Mouse (Mus musculus) cortical plate, adult 2 months (tissue): ENCODE measurements around the gene Rab42.

Source experiments
- CTCF ChIP-seq: fragments of 200-500 bp; IDR thresholded peaks from 2 replicates; pipeline ENCODE4 v1.5.1; 2011; ENCODE audit warnings: mild to moderate bottlenecking, control low read depth, low read length; ENCODE audit not compliant: insufficient read depth; ENCODE audit errors: extremely low read depth
- POLR2A ChIP-seq: fragments of 200-500 bp; IDR thresholded peaks from 2 replicates; pipeline ENCODE4 v1.6.1; 2011; ENCODE audit warnings: mild to moderate bottlenecking, low read length, control low read depth; ENCODE audit not compliant: insufficient read depth; ENCODE audit errors: extremely low read depth

DNA sequence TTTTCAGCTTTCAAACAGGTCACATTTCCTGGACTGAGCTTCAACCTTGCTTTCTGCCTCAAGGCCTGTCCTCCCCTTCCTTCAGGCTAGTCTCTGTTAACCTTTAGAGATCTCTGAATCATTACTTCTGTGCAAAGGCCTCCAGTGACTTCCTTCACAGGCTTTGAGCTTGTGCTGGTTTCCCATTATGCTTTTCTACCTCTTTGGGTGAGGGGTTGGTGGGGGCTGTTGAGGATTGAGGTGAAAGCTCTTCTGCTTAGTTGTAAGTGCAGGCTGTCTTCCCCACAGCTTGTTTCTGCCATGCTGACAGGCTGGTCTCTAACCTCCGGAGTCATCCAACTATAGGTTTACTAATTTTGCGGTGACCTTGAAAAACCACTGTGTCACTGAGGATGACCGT is 46.8 kb downstream of the Rab42 start:
- TF ChIP-seq CTCF (no peak), POLR2A (no peak)
